Mouse (Mus musculus): Measurements from ENCODE around the gene Riox2.

- TF ChIP-seq GATA1 (IDR thresholded peaks at IDR 0.05; ENCODE audit: low read length) (no peak), TAL1 (IDR thresholded peaks at IDR 0.05; ENCODE audit: low read length) (no peak)
Measured at GRCm38 (mm10) chr16:59516965-59517364, 45.4 kb downstream of the Riox2 start.

Data from erythroblast, embryonic 14.5 days (primary cell).